Mouse (Mus musculus) activated CD4-positive, CD25-positive, alpha-beta regulatory T cell, adult 4 months (primary cell): Measurements from ENCODE around the gene Hoxd11. TPM values are rescaled to one million over a fixed set of nuclear protein-coding genes. Genes with fewer than 3 reads are reported as not detected.

Source experiments
- ATAC-seq: one replicate; pipeline ENCODE4 v1.8.0; 2017
- polyA plus RNA-seq, 2 experiments: library from polyadenylated mRNA; unstranded; fragments of 100-300 nt; shearing (Covaris generic); gene quantifications; one replicate each; pipeline ENCODE4 v1.2.1; 2017

The Hoxd11 gene
- polyA plus RNA-seq, 2 experiments from 2014 or later: not detected

GRCm38 (mm10) chr2:74695813-74696430, 16.6 kb downstream of the Hoxd11 start:
- no peak for ATAC-seq

GRCm38 (mm10) chr2:74696442-74697335, 17.3 kb downstream of the Hoxd11 start:
- ATAC-seq: no peak

GRCm38 (mm10) chr2:74697567-74698121, 18.3 kb downstream of the Hoxd11 start, which contains the start of gene Hoxd9:
TSS of gene Hoxd9 (plus strand) at chr2:74697727.
- peak; percentile 28 for ATAC-seq

- no peak for ATAC-seq
Measured at GRCm38 (mm10) chr2:74698201-74699052, 19.1 kb downstream of the Hoxd11 start.

- ATAC-seq: no peak
Measured at GRCm38 (mm10) chr2:74699053-74699430, 19.7 kb downstream of the Hoxd11 start.

- no peak for ATAC-seq
Measured at GRCm38 (mm10) chr2:74699664-74700545, 20.5 kb downstream of the Hoxd11 start.

GRCm38 (mm10) chr2:74700546-74701112, 21.3 kb downstream of the Hoxd11 start:
- ATAC-seq: no peak

GRCm38 (mm10) chr2:74701949-74702819, 22.8 kb downstream of the Hoxd11 start:
- no peak for ATAC-seq

GRCm38 (mm10) chr2:74702820-74703219, 23.5 kb downstream of the Hoxd11 start:
- ATAC-seq: no peak

- no peak for ATAC-seq
Measured at GRCm38 (mm10) chr2:74703317-74703716, 24.0 kb downstream of the Hoxd11 start.

GRCm38 (mm10) chr2:74703720-74704392, 24.5 kb downstream of the Hoxd11 start:
- no peak for ATAC-seq

GRCm38 (mm10) chr2:74704393-74704998, 25.1 kb downstream of the Hoxd11 start, which contains the start of gene Hoxd8:
TSS of gene Hoxd8 (plus strand) at chr2:74704615.
- ATAC-seq: no peak

GRCm38 (mm10) chr2:74704999-74705466, 25.7 kb downstream of the Hoxd11 start:
- ATAC-seq: peak; percentile 13

GRCm38 (mm10) chr2:74705467-74706089, 26.2 kb downstream of the Hoxd11 start:
- ATAC-seq: peak; percentile 13

GRCm38 (mm10) chr2:74706393-74706960, 27.1 kb downstream of the Hoxd11 start:
- no peak for ATAC-seq

- ATAC-seq: no peak
Measured at GRCm38 (mm10) chr2:74707599-74707998, 28.2 kb downstream of the Hoxd11 start.

GRCm38 (mm10) chr2:74708676-74709075, 29.3 kb downstream of the Hoxd11 start:
- no peak for ATAC-seq
